Comparison of ENCODE assay signal across 6 mouse cellular contexts in the genomic region with DNA sequence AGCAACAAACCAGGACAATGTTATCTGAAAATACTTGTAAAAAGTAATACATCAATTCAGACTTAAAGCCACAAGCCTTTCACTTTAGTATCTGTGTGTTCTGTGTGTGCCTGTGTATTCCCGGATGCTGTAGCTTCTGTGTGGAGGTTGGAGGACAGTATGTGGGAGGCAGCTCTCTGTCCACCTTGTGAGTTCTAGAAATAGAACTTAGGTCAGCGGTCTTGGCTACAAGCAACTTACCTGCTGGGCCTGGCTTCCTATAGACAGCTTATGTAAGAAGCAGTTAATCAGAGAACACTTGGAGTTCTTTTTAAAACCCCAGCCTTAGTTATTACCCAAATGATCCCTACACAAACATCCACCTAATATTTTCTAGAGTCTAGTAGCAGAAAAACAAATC.
"Had no signal": no experiment of that assay in that cellular context is flagged by ENCODE, and none has a peak within 500 bp of the region (broad histone marks: within the 10 kb centered on the region; RNA-seq: fewer than 3 reads in every experiment).

No protein-coding gene starts in this region.

- DNase-seq: kidney, postnatal 10 days; kidney, postnatal 4 days; lung, embryonic 14.5 days; lung, postnatal 10 days; lung, postnatal 4 days; thymus, postnatal 4 days had no signal
